Mouse (Mus musculus): ENCODE results near the gene Pdcl2.

The Pdcl2 gene

GRCm38 (mm10) chr5:76303745-76304451, 27.1 kb downstream of the Pdcl2 start:
- DNase-seq (ENCODE audit: low spot score in 2 of 2), result peak; percentile 63 to 78

GRCm38 (mm10) chr5:76303379-76303744, 27.6 kb downstream of the Pdcl2 start:
- no peak for DNase-seq (ENCODE audit: low spot score in 2 of 2)

DNA sequence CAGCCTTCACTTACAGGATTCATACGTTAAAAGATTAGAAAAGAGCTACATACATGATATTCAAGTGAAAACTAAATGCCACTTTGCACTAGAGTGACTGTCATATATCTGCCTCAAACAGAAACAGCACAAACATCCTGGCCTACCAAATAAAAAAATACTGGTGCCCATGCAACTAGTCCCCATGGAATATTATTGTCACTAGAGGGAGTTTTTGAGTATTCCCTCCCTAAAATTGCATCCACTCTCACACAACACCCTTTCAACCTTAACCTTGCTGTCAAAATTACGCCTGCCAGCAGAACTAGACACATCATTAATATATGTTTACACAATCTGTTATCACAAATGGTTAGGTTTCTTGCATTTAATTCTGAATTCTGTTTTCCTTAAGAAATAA, 28.9 kb downstream of the Pdcl2 start:
- no peak for DNase-seq (ENCODE audit: low spot score in 2 of 2)

DNA sequence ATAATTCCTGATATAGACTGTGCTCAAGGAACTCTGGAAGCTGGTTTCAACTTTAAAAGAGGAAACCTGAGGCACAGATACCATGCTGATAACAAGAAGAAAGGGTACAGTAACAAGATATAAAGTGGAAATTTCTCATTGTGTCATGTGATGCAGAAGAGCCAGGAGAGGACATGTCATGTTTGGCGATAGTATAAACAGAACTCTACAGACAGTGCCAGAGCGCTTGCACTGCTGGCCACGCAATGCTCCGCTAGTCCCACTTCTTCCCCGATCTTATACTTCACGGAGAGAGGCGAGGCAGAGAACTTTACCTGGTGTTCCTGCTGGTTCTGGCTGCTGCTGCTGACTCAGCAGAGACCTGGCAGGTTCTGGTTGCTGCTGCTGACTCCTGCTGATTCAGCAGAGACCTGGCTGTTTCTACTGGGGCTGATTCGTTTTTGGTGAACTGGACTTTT, 41.7 kb downstream of the Pdcl2 start:
- DNase-seq (ENCODE audit: low spot score in 2 of 2), result no peak

- no peak for DNase-seq (ENCODE audit: low spot score in 2 of 2)
These were observed 42.7 kb downstream of the Pdcl2 start for GRCm38 (mm10) chr5:76288256-76288655.

DNA sequence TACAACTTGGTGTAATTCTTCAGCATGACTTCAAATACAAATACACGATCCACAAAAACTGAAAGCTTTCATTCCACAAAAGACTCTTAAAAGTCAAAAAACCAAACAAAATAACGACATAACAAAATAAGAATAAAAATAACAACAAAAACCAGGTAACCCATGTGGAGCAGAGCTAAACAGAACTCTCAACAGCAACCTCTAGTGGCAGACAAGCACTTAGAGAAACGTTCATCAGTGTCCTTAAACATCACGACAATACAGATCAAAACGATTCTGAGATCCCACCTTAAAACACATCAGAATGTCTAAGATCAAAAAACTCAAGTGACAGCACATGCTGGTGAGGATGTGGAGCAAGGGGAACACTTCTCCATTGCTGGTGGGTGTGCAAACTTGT, 43.9 kb downstream of the Pdcl2 start:
- DNase-seq (ENCODE audit: low spot score in 2 of 2), result no peak

DNA sequence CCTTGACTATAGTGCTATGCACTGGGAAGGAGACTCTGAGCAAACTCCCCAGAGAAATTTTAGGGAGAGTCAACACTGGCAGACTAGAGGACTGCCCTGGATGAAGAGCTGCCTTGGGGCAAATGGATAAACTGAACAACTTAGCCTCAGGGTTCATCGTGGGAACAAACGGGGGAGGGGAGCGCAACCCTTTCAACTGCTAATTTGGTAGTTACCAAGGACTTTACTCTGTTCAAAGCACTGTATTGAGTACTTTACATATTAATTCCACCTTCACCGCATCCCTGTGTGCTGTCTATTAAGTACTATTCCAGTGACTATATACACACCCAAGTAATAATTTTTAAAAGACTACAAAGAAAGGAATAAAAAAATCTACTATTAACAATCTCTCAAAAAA, 45.3 kb downstream of the Pdcl2 start:
- no peak for DNase-seq (ENCODE audit: low spot score in 2 of 2)

GRCm38 (mm10) chr5:76283890-76284289, 47.1 kb downstream of the Pdcl2 start:
- no peak for DNase-seq (ENCODE audit: low spot score in 2 of 2)

GRCm38 (mm10) chr5:76274977-76275376, 56.0 kb downstream of the Pdcl2 start:
- no peak for DNase-seq (ENCODE audit: low spot score in 2 of 2)

All from spleen, postnatal 4 days (tissue).